Mouse (Mus musculus) heart, embryonic 12.5 days (tissue): ENCODE results near the gene Stpg2. TPM values are rescaled to one million over a fixed set of nuclear protein-coding genes. Genes with fewer than 3 reads are reported as not detected.

Experiments
- ATAC-seq: fragments of 200-750 bp; cut with Nextera tagmentation; 2 replicates; pipeline ENCODE4 v1.8.0; 2017; ENCODE audit warnings: moderate TSS enrichment, moderate library complexity; ENCODE audit not compliant: insufficient number of reproducible peaks, low FRiP score
- H3K27ac ChIP-seq: fragments of 300-500 bp; sonication (generic); 2 replicates; pipeline ENCODE4 v1.5.1; 2016; ENCODE audit warnings: mild to moderate bottlenecking, moderate library complexity; ENCODE audit not compliant: poor library complexity, severe bottlenecking
- H3K27me3 ChIP-seq: fragments of 300-500 bp; sonication (generic); replicated peaks from 2 replicates; pipeline ENCODE4 v1.6.1; 2016; ENCODE audit warnings: mild to moderate bottlenecking, moderate library complexity
- H3K36me3 ChIP-seq: fragments of 300-500 bp; sonication (generic); 2 replicates; pipeline ENCODE4 v1.6.1; 2016; ENCODE audit warnings: mild to moderate bottlenecking, moderate library complexity
- H3K4me1 ChIP-seq: fragments of 300-500 bp; sonication (generic); replicated peaks from 2 replicates; pipeline ENCODE4 v1.6.1; 2016; ENCODE audit warnings: mild to moderate bottlenecking
- H3K4me2 ChIP-seq: fragments of 300-500 bp; sonication (generic); 2 replicates; pipeline ENCODE4 v1.6.1; 2016; ENCODE audit warnings: mild to moderate bottlenecking, moderate library complexity
- H3K4me3 ChIP-seq: fragments of 300-500 bp; sonication (generic); 2 replicates; pipeline ENCODE4 v1.5.1; 2016; ENCODE audit warnings: mild to moderate bottlenecking
- H3K9ac ChIP-seq: fragments of 300-500 bp; sonication (generic); 2 replicates; pipeline ENCODE4 v1.6.1; 2016; ENCODE audit warnings: mild to moderate bottlenecking, moderate library complexity
- H3K9me3 ChIP-seq: fragments of 300-500 bp; sonication (generic); replicated peaks from 2 replicates; pipeline ENCODE4 v1.6.1; 2016; ENCODE audit warnings: mild to moderate bottlenecking, moderate library complexity
- WGBS: fragments of 180-500 bp; shearing (Covaris S2); methylation state at CpG from one replicate; pipeline ENCODE4 v1.1.7; 2016; 5-methylcytosine and 5-hydroxymethylcytosine counted together
- polyA plus RNA-seq: library from polyadenylated mRNA; unstranded; fragments of >200 nt; fragmentation: Nextera tagmentation; extraction: Ambion mirVana; gene quantifications from 2 replicates; pipeline ENCODE4 v1.2.1, GENCODE M21; 2016

The Stpg2 gene
- polyA plus RNA-seq, 1 experiment from 2014 or later: not detected

DNA sequence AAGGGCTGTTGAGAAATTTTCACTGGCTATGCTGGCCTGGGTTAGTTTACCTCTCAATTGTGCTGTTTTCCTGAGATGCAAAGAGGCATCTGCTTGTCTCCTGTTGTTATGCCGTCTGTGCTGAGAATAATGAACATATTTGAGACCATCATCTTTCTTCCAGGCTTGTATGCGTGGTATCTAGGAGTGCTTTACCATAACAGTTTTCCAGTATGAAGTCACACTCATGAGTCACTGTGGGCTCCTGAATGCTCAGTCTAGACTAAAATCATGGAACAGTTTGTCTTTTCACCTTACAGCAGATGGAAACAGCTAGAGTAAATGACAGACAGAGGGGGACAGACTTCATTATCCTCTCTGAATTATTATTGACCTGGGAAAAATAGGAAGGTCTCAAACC, 527.7 kb downstream of the Stpg2 start:
- no peaks in the 10 kb centered on the region for H3K36me3 ChIP-seq
- H3K9ac ChIP-seq: no peak overlapping the region
- 76% methylated on average over 2 of the region's 2 CpGs for WGBS
- no peak for ATAC-seq
- no peak overlapping the region for H3K4me3 ChIP-seq
- H3K27me3 ChIP-seq: no peaks in the 10 kb centered on the region
- H3K4me1 ChIP-seq: no peaks in the 10 kb centered on the region
- no peak overlapping the region for H3K27ac ChIP-seq
- no peaks in the 10 kb centered on the region for H3K9me3 ChIP-seq
- no peak overlapping the region for H3K4me2 ChIP-seq

DNA sequence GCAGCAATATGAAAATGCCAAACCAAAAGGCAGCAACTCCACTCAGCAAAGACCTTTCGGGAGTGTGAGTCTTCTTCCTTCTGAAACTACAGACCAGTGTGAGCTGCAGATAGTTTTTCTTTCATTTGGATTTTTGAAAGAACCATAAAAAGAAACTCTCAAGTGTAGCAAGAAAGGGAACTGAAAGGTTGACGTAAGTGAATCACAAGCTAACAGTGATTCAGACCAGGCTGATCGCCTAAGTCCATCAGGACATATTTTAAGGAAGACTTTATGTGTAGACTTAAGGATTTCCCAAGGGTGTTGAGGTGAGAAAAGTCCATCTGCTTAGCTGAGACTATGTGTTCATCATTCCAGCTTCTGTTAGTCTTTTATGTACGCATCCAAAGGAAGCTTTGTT, 533.9 kb downstream of the Stpg2 start:
- no peak for ATAC-seq
- Histone ChIP-seq H3K27ac (no peak overlapping the region), H3K36me3 (no peaks in the 10 kb centered on the region), H3K4me3 (no peak overlapping the region), H3K4me1 (peaks cover 4% of the 10 kb centered on the region; the same call in 1 of the 2 replicates), H3K9me3 (no peaks in the 10 kb centered on the region), H3K27me3 (no peaks in the 10 kb centered on the region), H3K4me2 (no peak overlapping the region), H3K9ac (no peak overlapping the region)
- 80% methylated on average over 4 of the region's 4 CpGs for WGBS

Other genes with a start within 250 kb of the Stpg2 start
- 58.8 and 60.2 TPM in 2 replicates for gene Rap1gds1, start 130.5 kb upstream of the Stpg2 start, polyA plus RNA-seq